ENCODE assay signal across 8 mouse cellular contexts in genomic region chr14:25458111-25459015, GRCm38 (mm10). TPM values are rescaled to one million over a fixed set of nuclear protein-coding genes. Genes with fewer than 3 reads are reported as not detected.
DNase-seq lines count a peak whose midpoint lies in the region; ATAC-seq and TF ChIP-seq lines count a peak whose summit lies in the region.

No protein-coding gene starts in this region.

- POLR2A ChIA-PET in Patski (lab: Charles Lee): interaction anchor here (0.9 to 2.7 kb wide), 8 partner anchors 9 to 128 kb away, joined by 3 to 9 read pairs (median 4); no protein-coding TSS in a partner anchor

- no peaks in the 10 kb centered on the region for H3K9me3 ChIP-seq in megakaryocyte, embryonic 14.5 days
- H3K9me3 ChIP-seq in embryonic facial prominence, embryonic 11.5 days (replicated peaks; ENCODE audit: control insufficient read depth, low read length): no peaks in the 10 kb centered on the region
- no peaks in the 10 kb centered on the region for H3K9me3 ChIP-seq in hindbrain, embryonic 16.5 days (ENCODE audit: control insufficient read depth, low read length)
- no peaks in the 10 kb centered on the region for H3K9me3 ChIP-seq in limb, embryonic 13.5 days

- no peak for ATAC-seq in megakaryocyte, adult 5-6 weeks (ENCODE audit: poor library complexity, severe bottlenecking)
- ATAC-seq in Patski: peak; percentile 1
- no peak for ATAC-seq in embryonic facial prominence, embryonic 11.5 days (replicated peaks; ENCODE audit: insufficient number of reproducible peaks, low FRiP score, low TSS enrichment, low read depth)
- ATAC-seq in hindbrain, embryonic 16.5 days: peak; percentile 1
- peak; percentile 30; the same call in 1 of the 2 replicates for ATAC-seq in limb, embryonic 13.5 days (ENCODE audit: low FRiP score, low read depth)

- H3K4me3 ChIP-seq in megakaryocyte, embryonic 14.5 days (replicated peaks): peak overlapping the region; percentile 98
- H3K4me3 ChIP-seq in embryonic facial prominence, embryonic 11.5 days (ENCODE audit: low read depth, low read length): peak overlapping the region; percentile 100
- peak overlapping the region; percentile 99 for H3K4me3 ChIP-seq in hindbrain, embryonic 16.5 days (ENCODE audit: low read length)
- H3K4me3 ChIP-seq in limb, embryonic 13.5 days: peak overlapping the region; percentile 99

- TF ChIP-seq CTCF in Patski (IDR thresholded peaks at IDR 0.05): no peak

- H3K4me1 ChIP-seq in megakaryocyte, embryonic 14.5 days: peaks cover 63% of the 10 kb centered on the region
- peaks cover 9% of the 10 kb centered on the region for H3K4me1 ChIP-seq in embryonic facial prominence, embryonic 11.5 days (ENCODE audit: control insufficient read depth, insufficient read depth, low read length)
- peaks cover 44% of the 10 kb centered on the region for H3K4me1 ChIP-seq in hindbrain, embryonic 16.5 days (ENCODE audit: control insufficient read depth, insufficient read depth, low read depth, low read length)
- peaks cover 50% of the 10 kb centered on the region for H3K4me1 ChIP-seq in limb, embryonic 13.5 days

- peaks cover 30% of the 10 kb centered on the region for H3K27me3 ChIP-seq in megakaryocyte, embryonic 14.5 days (replicated peaks)
- H3K27me3 ChIP-seq in Patski: no peaks in the 10 kb centered on the region
- H3K27me3 ChIP-seq in embryonic facial prominence, embryonic 11.5 days (ENCODE audit: control insufficient read depth, insufficient read depth, low read length): no peaks in the 10 kb centered on the region
- no peaks in the 10 kb centered on the region for H3K27me3 ChIP-seq in hindbrain, embryonic 16.5 days (replicated peaks; ENCODE audit: control insufficient read depth, insufficient read depth, low read length)
- H3K27me3 ChIP-seq in limb, embryonic 13.5 days: no peaks in the 10 kb centered on the region

- DNase-seq in Patski (ENCODE audit: low read depth, low spot score): no peak
- DNase-seq in embryonic facial prominence, embryonic 11.5 days (ENCODE audit: low spot score): peak; percentile 75
- peak; percentile 73 for DNase-seq in neural tube, embryonic 10.5 days (ENCODE audit: extremely low spot score, low spot score)
- no peak for DNase-seq in ovary, postnatal 10 days (ENCODE audit: low spot score)

- no peaks in the 10 kb centered on the region for H3K36me3 ChIP-seq in megakaryocyte, embryonic 14.5 days (replicated peaks; ENCODE audit: low read length)
- no peaks in the 10 kb centered on the region for H3K36me3 ChIP-seq in embryonic facial prominence, embryonic 11.5 days (replicated peaks; ENCODE audit: control insufficient read depth, insufficient read depth, low read depth, low read length)
- H3K36me3 ChIP-seq in hindbrain, embryonic 16.5 days (ENCODE audit: control insufficient read depth, insufficient read depth, low read length): no peaks in the 10 kb centered on the region
- no peaks in the 10 kb centered on the region for H3K36me3 ChIP-seq in limb, embryonic 13.5 days

- in situ Hi-C loops in Patski (cut with MboI; ENCODE audit: low pct_unique_long_range_greater_than_20kb): loop anchor here (5.0 to 10.0 kb wide), 3 partner anchors 86 to 964 kb away; no protein-coding TSS in a partner anchor

- peak overlapping the region; percentile 97 for H3K9ac ChIP-seq in embryonic facial prominence, embryonic 11.5 days (replicated peaks; ENCODE audit: low read length)
- peak overlapping the region; percentile 98 for H3K9ac ChIP-seq in hindbrain, embryonic 16.5 days (ENCODE audit: low read depth, low read length)
- H3K9ac ChIP-seq in limb, embryonic 13.5 days: peak overlapping the region; percentile 100

- WGBS in embryonic facial prominence, embryonic 11.5 days: under 1% methylated on average over 37 of the region's 37 CpGs
- WGBS in hindbrain, embryonic 16.5 days: under 1% methylated on average over 37 of the region's 37 CpGs
- under 1% methylated on average over 37 of the region's 37 CpGs for WGBS in limb, embryonic 13.5 days

- peak overlapping the region; percentile 100 for H3K27ac ChIP-seq in embryonic facial prominence, embryonic 11.5 days (replicated peaks; ENCODE audit: low read depth, low read length)
- peak overlapping the region; percentile 98 for H3K27ac ChIP-seq in hindbrain, embryonic 16.5 days (ENCODE audit: low read depth, low read length)
- peak overlapping the region; percentile 100 for H3K27ac ChIP-seq in limb, embryonic 13.5 days

- peak overlapping the region; percentile 88 for H3K4me2 ChIP-seq in embryonic facial prominence, embryonic 11.5 days (ENCODE audit: low read depth, low read length)
- peak overlapping the region; percentile 94 for H3K4me2 ChIP-seq in hindbrain, embryonic 16.5 days (ENCODE audit: low read length)
- peak overlapping the region; percentile 75 for H3K4me2 ChIP-seq in limb, embryonic 13.5 days (replicated peaks)

- CTCF ChIA-PET in Patski (lab: Charles Lee): interaction anchor here (1.2 to 3.5 kb wide), 3 partner anchors 93 to 674 kb away, joined by 3 to 19 read pairs (median 3); no protein-coding TSS in a partner anchor

RNA-seq across cellular contexts. Expression of gene Zmiz1, which starts 0.6 kb away (rescaled TPM):
- 18.1 and 54.1 TPM in 2 replicates for polyA plus RNA-seq in megakaryocyte, embryonic 14.5 days (2012; ENCODE audit: insufficient read depth, low replicate concordance)
- 88.9 and 90.1 TPM in 2 replicates for total RNA-seq in megakaryocyte, adult 5-6 weeks (2015)
- total RNA-seq in megakaryocyte, adult 5-6 weeks (2017): 11.4 and 15.6 TPM in 2 replicates
- 55.2 TPM for polyA plus RNA-seq in Patski (2021)
- polyA plus RNA-seq in embryonic facial prominence, embryonic 11.5 days (2014; fragmentation: Nextera tagmentation; extraction: Ambion mirVana): 27.7 and 34.0 TPM in 2 replicates
- polyA plus RNA-seq in hindbrain, embryonic 16.5 days (2015; fragmentation: Nextera tagmentation; extraction: Ambion mirVana): 50.4 and 55.0 TPM in 2 replicates
- 66.7 and 68.6 TPM in 2 replicates for polyA plus RNA-seq in limb, embryonic 13.5 days (2015; fragmentation: Nextera tagmentation; extraction: Ambion mirVana)

Comparison
In these comparisons a context has a peak if more than half of its experiments do, and no peak if none do; other contexts are left out.
1. ATAC-seq: peak in Patski (single experiment), hindbrain, embryonic 16.5 days (single experiment) and limb, embryonic 13.5 days (single experiment); none in megakaryocyte, adult 5-6 weeks (single experiment) and embryonic facial prominence, embryonic 11.5 days (single experiment).
2. DNase-seq: peak in embryonic facial prominence, embryonic 11.5 days (single experiment) and neural tube, embryonic 10.5 days (single experiment); none in Patski (single experiment) and ovary, postnatal 10 days (single experiment).
3. Peak in every context shown above with its lines, with median percentiles within 50 percentile points of each other: H3K4me3 ChIP-seq, H3K27ac ChIP-seq, H3K4me2 ChIP-seq and H3K9ac ChIP-seq.